Mouse (Mus musculus): ENCODE data around the gene Bcl2. TPM values are rescaled to one million over a fixed set of nuclear protein-coding genes. Genes with fewer than 3 reads are reported as not detected.

The Bcl2 gene
- total and polyA plus RNA-seq, 3 experiments: 30.9 to 87.0 (median 38.8) TPM

- no peaks in the 10 kb centered on the region for H3K27me3 ChIP-seq (ENCODE audit: control insufficient read depth in 1 of 2, insufficient read depth in 2 of 2, low read length in 2 of 2)
- TF ChIP-seq JUND (IDR thresholded peaks at IDR 0.05; ENCODE audit: low read depth, low read length): no peak
- no peak for TF ChIP-seq SMC3 (IDR thresholded peaks at IDR 0.05; ENCODE audit: low read depth, low read length)
- no peak for TF ChIP-seq MAZ (IDR thresholded peaks at IDR 0.05; ENCODE audit: low read depth, low read length)
- TF ChIP-seq MYB (IDR thresholded peaks at IDR 0.05; ENCODE audit: low read depth, low read length): no peak
- TF ChIP-seq TAL1 (IDR thresholded peaks at IDR 0.05; ENCODE audit: low read length): no peak
- TF ChIP-seq MYC (IDR thresholded peaks at IDR 0.05; ENCODE audit: low read depth, low read length): no peak
- no peak for TF ChIP-seq CHD2 (IDR thresholded peaks at IDR 0.05; ENCODE audit: low read length)
- no peak for TF ChIP-seq ZNF384 (IDR thresholded peaks at IDR 0.05; ENCODE audit: low read depth, low read length)
- no peak for TF ChIP-seq ELF1 (IDR thresholded peaks at IDR 0.05; ENCODE audit: low read depth, low read length)
- no peak for TF ChIP-seq CHD1 (IDR thresholded peaks at IDR 0.05; ENCODE audit: low read depth, low read length)
- TF ChIP-seq GATA1 (IDR thresholded peaks at IDR 0.05; ENCODE audit: low read depth, low read length): no peak
- no peak for TF ChIP-seq E2F4 (IDR thresholded peaks at IDR 0.05; ENCODE audit: borderline replicate concordance, low read depth, low read length)
- no peak for TF ChIP-seq MAX (IDR thresholded peaks at IDR 0.05; ENCODE audit: low read length)
- no peak for TF ChIP-seq UBTF (IDR thresholded peaks at IDR 0.05; ENCODE audit: borderline replicate concordance, insufficient read depth, low read depth, low read length)
- TF ChIP-seq POLR2A (IDR thresholded peaks at IDR 0.05; ENCODE audit: control insufficient read depth in 1 of 2, insufficient read depth in 1 of 2, low read depth in 1 of 2, low read length in 2 of 2, poor library complexity in 1 of 2): no peak
- no peak for TF ChIP-seq TBP (IDR thresholded peaks at IDR 0.05; ENCODE audit: low read depth, low read length)
- TF ChIP-seq RCOR1 (IDR thresholded peaks at IDR 0.05; ENCODE audit: low read depth, low read length): no peak
- no peak for TF ChIP-seq RAD21 (IDR thresholded peaks at IDR 0.05; ENCODE audit: low read depth, low read length)
- TF ChIP-seq TCF12 (IDR thresholded peaks at IDR 0.05; ENCODE audit: low read depth, low read length): no peak
These were observed 131.3 kb downstream of the Bcl2 start for GRCm38 (mm10) chr1:106582810-106583209.

GRCm38 (mm10) chr1:106581812-106582211 is 132.3 kb downstream of the Bcl2 start:
- no peak overlapping the region for H3K27ac ChIP-seq (ENCODE audit: control insufficient read depth, low read depth, low read length)

More at GRCm38 (mm10) chr1:106582810-106583209, 131.3 kb downstream of the Bcl2 start:
- DNase-seq (ENCODE audit: low read depth, low spot score): no peak
- no peak overlapping the region for H3K9ac ChIP-seq (ENCODE audit: control insufficient read depth, low read depth, low read length, poor library complexity, severe bottlenecking)
- H3K4me1 ChIP-seq (ENCODE audit: control insufficient read depth in 1 of 2, insufficient read depth in 2 of 2, low read length in 2 of 2): peaks cover 0 to 2% of the 10 kb centered on the region in 2 experiments; a peak in 1 of 4 replicates
- H3K4me3 ChIP-seq (ENCODE audit: control insufficient read depth in 1 of 2, insufficient read depth in 1 of 2, low read depth in 2 of 2, low read length in 2 of 2): no peak overlapping the region
- peaks cover 1% of the 10 kb centered on the region; the same call in 1 of the 2 replicates for H3K79me2 ChIP-seq (ENCODE audit: control insufficient read depth, insufficient read depth, low read length, poor library complexity)
- no peaks in the 10 kb centered on the region for H3K9me3 ChIP-seq (replicated peaks; ENCODE audit: insufficient read depth, low read length)
- no peak overlapping the region for H3K27ac ChIP-seq (ENCODE audit: control insufficient read depth, low read depth, low read length)
- peaks cover 0 to 4% of the 10 kb centered on the region in 2 experiments; a peak in 2 of 4 replicates for H3K36me3 ChIP-seq (ENCODE audit: control insufficient read depth in 1 of 2, insufficient read depth in 2 of 2, low read length in 2 of 2)

More at GRCm38 (mm10) chr1:106581812-106582211, 132.3 kb downstream of the Bcl2 start:
- peaks cover 0 to 2% of the 10 kb centered on the region in 2 experiments; a peak in 1 of 4 replicates for H3K4me1 ChIP-seq (ENCODE audit: control insufficient read depth in 1 of 2, insufficient read depth in 2 of 2, low read length in 2 of 2)
- peaks cover 2% of the 10 kb centered on the region; the same call in 1 of the 2 replicates for H3K79me2 ChIP-seq (ENCODE audit: control insufficient read depth, insufficient read depth, low read length, poor library complexity)
- peaks cover 0 to 4% of the 10 kb centered on the region in 2 experiments; a peak in 2 of 4 replicates for H3K36me3 ChIP-seq (ENCODE audit: control insufficient read depth in 1 of 2, insufficient read depth in 2 of 2, low read length in 2 of 2)
- no peak overlapping the region for H3K9ac ChIP-seq (ENCODE audit: control insufficient read depth, low read depth, low read length, poor library complexity, severe bottlenecking)
- H3K9me3 ChIP-seq (replicated peaks; ENCODE audit: insufficient read depth, low read length): no peaks in the 10 kb centered on the region
- no peak overlapping the region for H3K4me3 ChIP-seq (ENCODE audit: control insufficient read depth in 1 of 2, insufficient read depth in 1 of 2, low read depth in 2 of 2, low read length in 2 of 2)
- peak; percentile 72 for DNase-seq (ENCODE audit: low read depth, low spot score)
- no peaks in the 10 kb centered on the region for H3K27me3 ChIP-seq (ENCODE audit: control insufficient read depth in 1 of 2, insufficient read depth in 2 of 2, low read length in 2 of 2)
- TF ChIP-seq ETS1 (IDR thresholded peaks at IDR 0.05; ENCODE audit: low read depth, low read length) (peak; percentile 60), USF2 (IDR thresholded peaks at IDR 0.05; ENCODE audit: borderline replicate concordance in 1 of 2, insufficient read depth in 1 of 2, low read depth in 1 of 2, low read length in 2 of 2) (no peak)
